Mouse (Mus musculus): ENCODE measurements around the gene Med16. TPM values are rescaled to one million over a fixed set of nuclear protein-coding genes. Genes with fewer than 3 reads are reported as not detected.

The Med16 gene
- polyA plus RNA-seq, 1 experiment from 2014 or later, result 48.2 TPM

- H3K27me3 ChIP-seq (replicated peaks; ENCODE audit: control insufficient read depth, insufficient read depth, low read length), result no peaks in the 10 kb centered on the region
- no peak for ATAC-seq
- H3K9me3 ChIP-seq (ENCODE audit: control insufficient read depth, low read length), result no peaks in the 10 kb centered on the region
- peaks cover 13% of the 10 kb centered on the region; the same call in 1 of the 2 replicates for H3K36me3 ChIP-seq (ENCODE audit: control insufficient read depth, insufficient read depth, low read length)
- whole genome bisulfite sequencing, result 15% methylated on average over 7 of the region's 7 CpGs
- H3K4me2 ChIP-seq (ENCODE audit: low read length), result no peak overlapping the region
- no peak overlapping the region; the same call in 1 of the 2 replicates for H3K9ac ChIP-seq (ENCODE audit: low read depth, low read length)
- H3K4me3 ChIP-seq (ENCODE audit: low read length), result no peak overlapping the region
- H3K27ac ChIP-seq (ENCODE audit: low read depth, low read length), result no peak overlapping the region
- H3K4me1 ChIP-seq (ENCODE audit: control insufficient read depth, insufficient read depth, low read depth, low read length), result peaks cover 4% of the 10 kb centered on the region; the same call in 1 of the 2 replicates
These were observed 38.1 kb upstream of the Med16 start for GRCm38 (mm10) chr10:79946752-79947322.

GRCm38 (mm10) chr10:79945507-79946234 lies 36.9 kb upstream of the Med16 start:
- no peaks in the 10 kb centered on the region for H3K9me3 ChIP-seq (ENCODE audit: control insufficient read depth, low read length)
- peaks cover 7% of the 10 kb centered on the region; the same call in 1 of the 2 replicates for H3K36me3 ChIP-seq (ENCODE audit: control insufficient read depth, insufficient read depth, low read length)
- H3K4me1 ChIP-seq (ENCODE audit: control insufficient read depth, insufficient read depth, low read depth, low read length), result peaks cover 4% of the 10 kb centered on the region; the same call in 1 of the 2 replicates
- peak overlapping the region; percentile 39; the same call in 1 of the 2 replicates for H3K27ac ChIP-seq (ENCODE audit: low read depth, low read length)
- 19% methylated on average over 16 of the region's 16 CpGs for WGBS
- ATAC-seq, result 0 out of 2 replicates have a peak, but pooled peaks have one; percentile 21
- no peak overlapping the region for H3K4me2 ChIP-seq (ENCODE audit: low read length)
- no peak overlapping the region for H3K4me3 ChIP-seq (ENCODE audit: low read length)
- H3K9ac ChIP-seq (ENCODE audit: low read depth, low read length), result 0 out of 2 replicates have a peak overlapping the region, but pooled peaks have one; percentile 22
- no peaks in the 10 kb centered on the region for H3K27me3 ChIP-seq (replicated peaks; ENCODE audit: control insufficient read depth, insufficient read depth, low read length)

DNA sequence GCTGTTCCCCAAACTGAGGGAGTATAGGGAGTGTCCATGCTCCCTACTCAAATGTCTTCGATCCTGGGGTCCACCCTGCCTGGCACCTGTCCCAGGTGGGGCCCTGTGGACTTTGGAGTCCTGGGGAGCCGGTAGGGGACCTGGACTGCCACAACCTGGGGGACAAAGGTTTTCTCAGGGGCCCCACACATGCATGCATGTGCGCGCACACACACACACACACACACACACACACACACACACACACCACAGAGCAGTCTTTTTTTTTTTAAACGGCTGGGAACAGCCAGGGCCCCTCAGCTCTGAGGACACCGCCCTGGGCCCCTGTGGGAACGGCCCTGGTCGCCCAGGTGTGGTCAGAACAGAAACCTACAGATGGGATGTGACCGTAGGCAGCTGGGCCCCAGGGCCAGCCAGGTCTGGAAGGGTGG lies 34.8 kb upstream of the Med16 start:
- Histone ChIP-seq H3K27ac (ENCODE audit: low read depth, low read length) (no peak overlapping the region), H3K4me1 (ENCODE audit: control insufficient read depth, insufficient read depth, low read depth, low read length) (peaks cover 4% of the 10 kb centered on the region; the same call in 1 of the 2 replicates), H3K27me3 (replicated peaks; ENCODE audit: control insufficient read depth, insufficient read depth, low read length) (no peaks in the 10 kb centered on the region), H3K9ac (ENCODE audit: low read depth, low read length) (no peak overlapping the region), H3K36me3 (ENCODE audit: control insufficient read depth, insufficient read depth, low read length) (0 out of 2 replicates have a peak, but pooled peaks cover 2% of the 10 kb centered on the region), H3K4me2 (ENCODE audit: low read length) (no peak overlapping the region), H3K4me3 (ENCODE audit: low read length) (no peak overlapping the region), H3K9me3 (ENCODE audit: control insufficient read depth, low read length) (no peaks in the 10 kb centered on the region)
- no peak for ATAC-seq
- 80% methylated on average over 9 of the region's 9 CpGs for WGBS

- WGBS, result 85% methylated on average over 1 of the region's 1 CpGs
- no peak overlapping the region for H3K4me2 ChIP-seq (ENCODE audit: low read length)
These were observed 34.3 kb upstream of the Med16 start for GRCm38 (mm10) chr10:79942988-79943387.

DNA sequence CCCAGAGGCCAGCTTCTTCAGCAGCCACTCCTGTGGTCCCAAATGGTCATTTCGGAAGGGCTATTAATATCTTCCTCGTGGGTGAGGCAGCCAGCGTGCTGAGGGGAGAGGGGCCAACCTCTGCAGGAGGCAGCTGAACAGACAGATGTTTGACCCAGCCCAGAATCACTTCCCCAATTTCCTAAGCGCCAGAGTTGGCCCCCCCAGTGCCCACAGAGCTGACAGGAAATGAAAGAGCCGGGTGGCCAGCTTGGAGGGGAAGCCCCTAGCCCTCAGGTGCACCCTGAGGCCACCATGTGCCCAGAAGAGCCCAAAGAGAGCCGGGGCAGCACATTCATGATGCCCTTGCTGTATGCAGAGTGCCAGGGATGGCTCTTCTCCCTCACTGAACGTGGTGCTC lies 32.0 kb upstream of the Med16 start:
- no peak for ATAC-seq
- H3K4me3 ChIP-seq (ENCODE audit: low read length), result no peak overlapping the region
- no peaks in the 10 kb centered on the region for H3K27me3 ChIP-seq (replicated peaks; ENCODE audit: control insufficient read depth, insufficient read depth, low read length)
- H3K36me3 ChIP-seq (ENCODE audit: control insufficient read depth, insufficient read depth, low read length), result no peaks in the 10 kb centered on the region
- 67% methylated on average over 7 of the region's 7 CpGs for WGBS
- no peak overlapping the region for H3K4me2 ChIP-seq (ENCODE audit: low read length)
- H3K4me1 ChIP-seq (ENCODE audit: control insufficient read depth, insufficient read depth, low read depth, low read length), result peaks cover 14% of the 10 kb centered on the region
- no peak overlapping the region for H3K9ac ChIP-seq (ENCODE audit: low read depth, low read length)
- no peak overlapping the region for H3K27ac ChIP-seq (ENCODE audit: low read depth, low read length)
- H3K9me3 ChIP-seq (ENCODE audit: control insufficient read depth, low read length), result no peaks in the 10 kb centered on the region

More at GRCm38 (mm10) chr10:79942988-79943387, 34.3 kb upstream of the Med16 start:
- H3K4me3 ChIP-seq (ENCODE audit: low read length), result no peak overlapping the region
- H3K27me3 ChIP-seq (replicated peaks; ENCODE audit: control insufficient read depth, insufficient read depth, low read length), result no peaks in the 10 kb centered on the region
- no peak for ATAC-seq
- peaks cover 4% of the 10 kb centered on the region; the same call in 1 of the 2 replicates for H3K4me1 ChIP-seq (ENCODE audit: control insufficient read depth, insufficient read depth, low read depth, low read length)
- no peaks in the 10 kb centered on the region for H3K9me3 ChIP-seq (ENCODE audit: control insufficient read depth, low read length)
- H3K36me3 ChIP-seq (ENCODE audit: control insufficient read depth, insufficient read depth, low read length), result 0 out of 2 replicates have a peak, but pooled peaks cover 2% of the 10 kb centered on the region
- no peak overlapping the region for H3K9ac ChIP-seq (ENCODE audit: low read depth, low read length)
- no peak overlapping the region for H3K27ac ChIP-seq (ENCODE audit: low read depth, low read length)

GRCm38 (mm10) chr10:79937775-79938526 lies 29.2 kb upstream of the Med16 start:
- no peak overlapping the region for H3K27ac ChIP-seq (ENCODE audit: low read depth, low read length)
- H3K9me3 ChIP-seq (ENCODE audit: control insufficient read depth, low read length), result no peaks in the 10 kb centered on the region
- H3K4me1 ChIP-seq (ENCODE audit: control insufficient read depth, insufficient read depth, low read depth, low read length), result peaks cover 30% of the 10 kb centered on the region
- no peak overlapping the region for H3K9ac ChIP-seq (ENCODE audit: low read depth, low read length)
- H3K4me3 ChIP-seq (ENCODE audit: low read length), result no peak overlapping the region
- H3K27me3 ChIP-seq (replicated peaks; ENCODE audit: control insufficient read depth, insufficient read depth, low read length), result no peaks in the 10 kb centered on the region
- H3K36me3 ChIP-seq (ENCODE audit: control insufficient read depth, insufficient read depth, low read length), result no peaks in the 10 kb centered on the region
- ATAC-seq, result no peak
- 43% methylated on average over 10 of the region's 11 CpGs for WGBS
- H3K4me2 ChIP-seq (ENCODE audit: low read length), result no peak overlapping the region

- H3K4me3 ChIP-seq (ENCODE audit: low read length), result no peak overlapping the region
- peak overlapping the region; percentile 36 for H3K4me2 ChIP-seq (ENCODE audit: low read length)
- 42% methylated on average over 20 of the region's 27 CpGs for WGBS
- ATAC-seq, result no peak; the same call in 1 of the 2 replicates
- H3K9me3 ChIP-seq (ENCODE audit: control insufficient read depth, low read length), result no peaks in the 10 kb centered on the region
- H3K27ac ChIP-seq (ENCODE audit: low read depth, low read length), result no peak overlapping the region; the same call in 1 of the 2 replicates
- H3K36me3 ChIP-seq (ENCODE audit: control insufficient read depth, insufficient read depth, low read length), result no peaks in the 10 kb centered on the region
- H3K27me3 ChIP-seq (replicated peaks; ENCODE audit: control insufficient read depth, insufficient read depth, low read length), result no peaks in the 10 kb centered on the region
- H3K9ac ChIP-seq (ENCODE audit: low read depth, low read length), result peak overlapping the region; percentile 23; the same call in 1 of the 2 replicates
- H3K4me1 ChIP-seq (ENCODE audit: control insufficient read depth, insufficient read depth, low read depth, low read length), result peaks cover 37% of the 10 kb centered on the region
These were observed 28.3 kb upstream of the Med16 start for GRCm38 (mm10) chr10:79936911-79937441.

DNA sequence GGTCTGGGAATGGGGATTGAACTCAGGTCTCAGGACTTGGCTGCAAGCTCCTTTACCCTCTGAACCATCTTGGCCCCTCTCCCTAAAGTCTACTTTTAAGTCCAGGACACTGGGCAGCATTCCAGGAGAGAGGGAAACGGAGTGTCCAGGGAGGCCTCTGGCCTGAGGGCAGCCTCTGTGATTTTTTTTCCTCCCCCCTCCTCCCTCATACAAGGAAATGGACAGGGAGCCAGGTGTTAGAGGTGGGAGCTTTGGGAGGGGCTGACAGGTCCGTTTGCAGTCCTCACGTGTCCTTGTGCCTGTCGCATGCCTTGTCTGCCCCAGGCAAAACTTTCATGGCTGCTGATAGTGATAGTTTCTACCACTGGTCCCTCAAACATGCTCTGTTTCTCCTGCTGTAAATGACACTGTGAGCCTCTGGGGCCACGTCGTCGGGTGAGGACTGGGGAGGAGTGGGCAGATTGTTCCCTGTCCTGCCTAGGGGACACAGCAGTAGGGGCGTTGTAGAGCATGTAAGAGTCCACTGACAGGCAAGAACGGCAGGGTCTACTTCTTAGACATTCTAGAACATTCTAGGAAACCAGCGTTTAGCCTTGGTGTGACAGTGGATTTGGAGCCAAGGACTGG lies 27.7 kb upstream of the Med16 start:
- Histone ChIP-seq H3K4me3 (ENCODE audit: low read length) (no peak overlapping the region), H3K4me1 (ENCODE audit: control insufficient read depth, insufficient read depth, low read depth, low read length) (peaks cover 40% of the 10 kb centered on the region), H3K9me3 (ENCODE audit: control insufficient read depth, low read length) (no peaks in the 10 kb centered on the region), H3K36me3 (ENCODE audit: control insufficient read depth, insufficient read depth, low read length) (0 out of 2 replicates have a peak, but pooled peaks cover 1% of the 10 kb centered on the region), H3K9ac (ENCODE audit: low read depth, low read length) (no peak overlapping the region), H3K27me3 (replicated peaks; ENCODE audit: control insufficient read depth, insufficient read depth, low read length) (no peaks in the 10 kb centered on the region), H3K4me2 (ENCODE audit: low read length) (no peak overlapping the region), H3K27ac (ENCODE audit: low read depth, low read length) (no peak overlapping the region; the same call in 1 of the 2 replicates)
- WGBS, result 63% methylated on average over 10 of the region's 10 CpGs
- no peak for ATAC-seq
